Mouse (Mus musculus) kidney, adult 2 months (tissue): ENCODE measurements around the gene Atp8a1.

Experiments
- CTCF ChIP-seq: fragments of 200-500 bp; conservative IDR thresholded peaks from 2 replicates; pipeline ENCODE4 v1.5.1; 2011; ENCODE audit warnings: low read depth, mild to moderate bottlenecking, control low read depth, low read length, moderate library complexity, mixed read lengths; ENCODE audit not compliant: insufficient read depth, insufficient read length
- POLR2A ChIP-seq: fragments of 200-500 bp; IDR thresholded peaks from one replicate; pipeline ENCODE4 v1.6.1; 2011; ENCODE audit warnings: low read depth, low read length, control low read depth

- TF ChIP-seq CTCF (no peak), POLR2A (no peak)
Measured at GRCm38 (mm10) chr5:67575705-67576104, 271.5 kb downstream of the Atp8a1 start.
